Mouse (Mus musculus): Measurements from ENCODE around the gene Cbarp.

DNA sequence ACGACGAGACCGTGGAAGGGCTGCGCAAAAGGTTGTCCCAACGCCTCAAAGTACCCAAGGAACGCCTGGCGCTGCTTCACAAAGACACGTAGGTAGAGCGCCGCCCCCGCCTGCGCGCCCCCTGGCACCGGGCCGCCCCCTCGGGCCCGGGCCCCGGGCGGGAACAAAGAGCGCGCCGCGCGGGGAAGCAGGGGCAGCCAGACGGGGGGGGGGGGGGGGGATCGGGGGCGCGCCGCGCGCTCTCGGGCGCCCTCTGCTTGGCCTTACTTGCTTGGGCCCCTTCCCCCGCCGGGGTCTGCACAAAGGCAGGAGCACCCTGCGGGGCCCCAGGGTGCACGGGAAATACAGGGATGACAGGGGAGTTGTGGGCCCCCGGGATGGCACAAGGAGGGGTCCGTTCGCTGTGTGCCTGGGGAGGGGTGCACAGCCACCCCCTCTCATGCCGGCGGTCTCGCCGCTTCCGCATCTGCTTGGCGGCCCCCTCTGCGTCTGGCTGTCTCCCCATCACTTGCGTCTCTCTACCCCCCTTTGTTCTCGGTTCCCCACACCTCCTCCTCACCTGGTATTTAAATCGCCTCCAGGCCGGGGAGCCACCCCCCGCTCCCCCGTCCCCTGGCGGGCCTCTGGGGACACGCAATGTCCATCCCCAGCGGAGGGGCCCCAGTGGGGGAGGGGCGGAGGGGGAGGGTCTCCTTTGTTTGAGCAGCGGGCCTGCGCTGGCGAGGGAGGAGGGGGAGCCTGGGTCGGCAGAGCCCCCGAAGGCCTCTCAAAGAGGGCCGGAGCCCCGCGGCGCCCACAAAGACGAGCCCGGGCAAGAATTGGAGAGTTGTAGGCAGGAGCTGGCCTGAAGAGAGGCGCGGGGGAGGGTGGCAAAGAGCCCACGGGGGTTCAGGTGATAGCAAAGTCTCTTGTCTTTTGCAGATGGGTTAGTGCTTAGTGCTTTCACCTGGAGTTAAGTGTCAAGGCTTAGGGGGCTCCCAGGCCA, 9.9 kb upstream of the Cbarp start:
- TF ChIP-seq CTCF (IDR thresholded peaks at IDR 0.05; ENCODE audit: low read depth) (no peak), EP300 (IDR thresholded peaks at IDR 0.05; ENCODE audit: low read depth) (no peak; the same call in 1 of the 2 replicates)
